Mouse (Mus musculus): ENCODE measurements around the gene Cby3.
"Not testable (repeated sequence)": the region's sequence is repeated elsewhere in the genome, so short reads cannot be mapped to it uniquely, and the experiment has no call there.

The Cby3 gene

GRCm38 (mm10) chr11:50354162-50354561, at the start of gene Cby3:
Cby3 (plus strand) TSS chr11:50354462.
- no peak for DNase-seq

- no peak for DNase-seq
Observed at GRCm38 (mm10) chr11:50312803-50313202, 41.5 kb upstream of the Cby3 start.

DNA sequence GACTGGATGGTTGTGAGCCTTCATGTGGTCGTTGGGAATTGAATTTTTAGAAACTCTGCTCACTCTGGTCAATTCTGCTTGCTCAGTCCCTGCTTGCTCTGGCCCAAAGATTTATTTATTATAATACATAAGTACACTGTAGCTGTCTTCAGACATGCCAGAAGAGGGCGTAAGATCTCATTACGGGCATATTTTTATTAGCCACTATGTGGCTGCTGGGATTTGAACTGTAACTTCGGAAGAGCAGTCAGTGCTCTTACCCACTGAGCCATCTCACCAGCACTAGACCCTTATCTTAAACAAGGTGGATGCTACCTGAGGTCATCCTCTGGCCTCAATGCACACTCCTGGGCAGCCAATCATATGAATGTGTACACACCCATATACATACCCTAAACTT, 34.9 kb upstream of the Cby3 start:
- DNase-seq, result not testable (repeated sequence)

DNA sequence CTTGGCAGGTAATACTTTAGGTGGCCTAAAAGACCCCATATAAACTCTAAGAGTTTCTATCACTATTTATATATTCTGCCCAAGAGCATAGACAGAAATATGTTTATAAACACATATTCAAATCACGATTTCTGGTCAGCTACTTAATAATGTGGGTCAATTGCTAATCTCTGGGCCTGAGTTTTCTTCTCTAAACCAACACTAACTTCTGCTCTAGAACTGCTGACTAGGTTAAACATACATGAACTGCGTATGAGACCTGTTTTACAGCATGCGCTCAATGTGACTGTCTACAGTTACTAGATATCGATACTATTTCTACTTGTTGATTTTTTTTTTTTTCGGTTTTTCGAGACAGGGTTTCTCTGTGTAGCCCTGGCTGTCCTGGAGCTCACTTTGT, 33.0 kb upstream of the Cby3 start:
- DNase-seq, result no peak

- DNase-seq, result no peak
Observed at GRCm38 (mm10) chr11:50322345-50322744, 31.9 kb upstream of the Cby3 start.

DNA sequence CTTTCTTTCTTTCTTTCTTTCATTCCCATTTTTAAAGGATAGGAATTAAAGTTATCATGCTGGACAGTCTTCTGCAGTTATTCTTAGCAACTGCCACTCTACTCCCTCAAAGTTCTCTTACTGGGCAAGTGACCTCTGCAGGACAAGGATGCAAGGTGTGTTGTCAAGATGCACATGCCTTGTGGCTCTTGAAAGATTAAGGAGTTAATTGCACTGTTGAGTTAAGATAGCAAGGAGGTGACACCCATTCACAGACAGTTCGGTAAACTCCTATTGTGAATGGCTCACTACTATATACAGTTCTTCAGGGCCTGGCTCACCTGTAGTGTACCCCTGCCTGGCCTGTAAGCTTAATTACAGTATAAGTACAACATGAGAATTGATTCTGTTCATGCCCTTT, 30.4 kb upstream of the Cby3 start:
- no peak for DNase-seq

- no peak for DNase-seq
Observed at GRCm38 (mm10) chr11:50324751-50325471, 29.4 kb upstream of the Cby3 start.

GRCm38 (mm10) chr11:50325496-50326301, 28.6 kb upstream of the Cby3 start, which contains the start of gene Canx:
Canx (minus strand) TSS chr11:50325673.
- DNase-seq, result peak; percentile 95 to 98

DNA sequence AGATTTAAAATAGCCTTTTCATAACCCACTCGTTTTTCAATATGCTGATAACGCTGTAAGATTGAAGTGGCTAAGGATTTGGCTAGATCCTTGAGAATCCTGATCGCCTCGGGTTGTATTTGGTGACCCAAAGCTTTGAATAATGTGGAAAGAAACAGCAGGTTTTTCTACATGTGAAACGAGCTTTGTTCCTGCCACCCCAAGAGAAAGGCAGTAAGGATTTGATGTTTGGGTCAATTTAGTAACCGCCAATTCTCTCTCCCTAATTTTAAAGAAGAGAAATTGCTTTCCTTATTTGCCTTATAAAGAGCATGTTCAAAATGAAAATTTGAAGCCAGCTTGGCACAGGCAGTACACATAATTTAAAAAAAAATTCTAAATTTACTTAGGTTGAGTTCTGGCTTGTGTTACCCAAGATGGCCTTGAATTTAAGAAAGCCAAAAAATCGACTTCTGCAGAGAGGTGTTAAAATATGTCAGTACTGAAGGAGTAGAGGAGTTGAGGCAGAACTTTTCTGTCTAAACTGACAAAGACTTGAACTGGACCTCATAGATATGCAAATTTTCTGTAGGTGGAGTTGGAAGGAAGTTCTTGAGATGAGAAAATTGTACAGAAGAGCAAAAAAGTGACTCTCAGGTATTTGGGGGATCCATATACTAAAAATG, 27.8 kb upstream of the Cby3 start:
- DNase-seq, result no peak

DNA sequence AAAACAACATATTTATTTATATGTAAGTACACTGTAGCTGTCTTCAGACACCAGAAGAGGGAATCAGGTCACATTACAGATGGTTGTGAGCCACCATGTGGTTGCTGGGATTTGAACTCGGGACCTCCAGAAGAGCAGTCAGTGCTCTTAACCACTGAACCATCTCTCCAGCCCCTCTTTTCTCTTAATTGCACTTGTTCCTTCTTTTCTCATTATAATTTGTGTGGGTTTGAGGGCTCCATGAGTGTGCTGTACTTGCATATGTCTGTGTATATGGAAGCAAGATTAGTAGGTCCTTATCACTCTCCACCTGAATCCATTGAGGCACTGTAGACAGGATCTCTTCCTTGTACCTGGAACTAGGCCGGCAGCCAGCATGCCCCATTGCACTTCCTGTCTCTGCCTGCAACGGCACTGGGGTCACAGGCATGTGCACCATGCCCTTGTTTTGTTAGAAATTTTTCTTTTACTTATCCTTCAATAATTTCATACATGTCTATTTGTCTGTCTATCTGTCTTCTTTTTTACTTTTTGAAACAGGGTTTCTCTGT, 26.1 kb upstream of the Cby3 start:
- DNase-seq, result no peak

DNA sequence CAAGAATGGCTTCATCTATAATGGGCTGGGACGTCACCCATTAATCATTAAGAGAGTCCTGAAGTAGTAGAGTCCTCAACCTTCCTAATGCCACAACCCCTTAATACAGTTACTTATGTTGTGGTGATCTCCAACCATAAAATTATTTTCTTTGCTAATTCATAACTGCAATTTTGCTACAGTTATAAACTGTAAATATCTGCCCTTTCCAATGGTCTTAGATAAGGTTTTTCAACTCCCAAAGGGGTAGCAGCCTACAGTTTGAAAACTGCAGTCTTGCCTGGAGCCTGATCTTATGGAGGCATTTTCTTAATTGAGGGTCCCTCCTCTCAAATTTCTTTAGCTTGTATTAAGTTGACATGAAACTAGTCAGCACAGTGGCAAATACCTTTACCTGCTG, 24.9 kb upstream of the Cby3 start:
- DNase-seq, result no peak

- DNase-seq, result no peak
Observed at GRCm38 (mm10) chr11:50333181-50333580, 21.1 kb upstream of the Cby3 start.

- DNase-seq, result no peak
Observed at GRCm38 (mm10) chr11:50336126-50336525, 18.1 kb upstream of the Cby3 start.

DNA sequence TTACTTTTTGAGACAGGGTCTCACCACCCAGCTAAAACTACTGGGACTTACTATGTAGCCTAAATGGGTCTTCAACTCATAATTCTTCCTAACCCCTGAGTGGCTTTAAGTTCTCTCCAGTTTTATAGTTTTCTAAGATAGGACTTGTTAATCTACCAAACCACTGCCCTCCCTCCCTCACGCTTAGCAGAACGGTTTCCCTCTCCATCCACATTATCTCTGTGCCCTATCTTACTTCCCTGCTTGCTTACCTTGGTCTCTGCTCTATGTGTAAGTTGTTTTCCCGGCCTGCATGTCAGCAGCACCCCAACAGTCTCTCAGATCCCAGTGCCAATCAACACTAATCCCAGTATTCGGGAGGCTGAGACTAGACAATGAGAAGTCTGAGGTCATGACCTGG, 17.4 kb upstream of the Cby3 start:
- DNase-seq, result no peak

GRCm38 (mm10) chr11:50345486-50345885, 8.8 kb upstream of the Cby3 start:
- DNase-seq, result no peak

DNA sequence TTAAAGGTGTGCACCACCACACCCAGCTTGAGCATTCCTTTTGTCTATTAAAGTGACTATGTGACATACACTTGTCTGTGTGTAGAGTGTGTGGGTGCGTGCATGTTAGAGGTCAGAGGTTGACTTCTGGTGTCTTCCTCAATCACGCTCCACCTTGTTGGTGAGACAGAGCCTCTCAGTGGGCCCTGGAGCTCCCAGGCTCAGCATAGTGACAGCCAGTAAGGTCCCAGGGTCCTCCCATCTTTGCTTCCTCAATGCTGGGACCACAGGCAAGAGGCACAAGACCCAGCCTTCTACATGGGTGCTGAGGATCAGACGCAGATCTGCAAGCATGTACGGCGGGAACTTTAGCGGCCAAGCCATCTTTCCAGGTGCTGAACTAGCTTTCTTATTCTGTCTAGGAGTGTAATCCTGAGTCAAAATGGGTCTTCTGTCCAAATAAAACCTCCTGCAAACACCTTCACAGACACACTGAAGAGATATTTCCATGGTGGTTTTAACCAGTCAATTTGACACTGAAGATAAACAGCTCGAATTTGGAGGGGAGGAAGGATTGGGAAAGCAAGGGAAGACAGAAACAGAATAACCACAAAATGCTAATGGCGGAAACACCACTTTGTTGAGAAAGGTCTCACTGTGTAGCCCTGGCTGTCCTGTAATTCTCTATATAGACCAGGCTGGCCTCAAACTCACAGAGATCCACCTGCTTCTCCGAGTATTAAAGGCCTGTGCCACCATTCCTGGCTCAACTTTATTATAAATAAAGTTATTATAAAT, 7.8 kb upstream of the Cby3 start:
- DNase-seq, result no peak

- DNase-seq, result no peak
Observed at GRCm38 (mm10) chr11:50352177-50352576, 2.1 kb upstream of the Cby3 start.

GRCm38 (mm10) chr11:50354851-50355250, 589 bp downstream of the Cby3 start:
- no peak for DNase-seq

GRCm38 (mm10) chr11:50355395-50355794, 1.1 kb downstream of the Cby3 start:
- DNase-seq, result no peak

DNA sequence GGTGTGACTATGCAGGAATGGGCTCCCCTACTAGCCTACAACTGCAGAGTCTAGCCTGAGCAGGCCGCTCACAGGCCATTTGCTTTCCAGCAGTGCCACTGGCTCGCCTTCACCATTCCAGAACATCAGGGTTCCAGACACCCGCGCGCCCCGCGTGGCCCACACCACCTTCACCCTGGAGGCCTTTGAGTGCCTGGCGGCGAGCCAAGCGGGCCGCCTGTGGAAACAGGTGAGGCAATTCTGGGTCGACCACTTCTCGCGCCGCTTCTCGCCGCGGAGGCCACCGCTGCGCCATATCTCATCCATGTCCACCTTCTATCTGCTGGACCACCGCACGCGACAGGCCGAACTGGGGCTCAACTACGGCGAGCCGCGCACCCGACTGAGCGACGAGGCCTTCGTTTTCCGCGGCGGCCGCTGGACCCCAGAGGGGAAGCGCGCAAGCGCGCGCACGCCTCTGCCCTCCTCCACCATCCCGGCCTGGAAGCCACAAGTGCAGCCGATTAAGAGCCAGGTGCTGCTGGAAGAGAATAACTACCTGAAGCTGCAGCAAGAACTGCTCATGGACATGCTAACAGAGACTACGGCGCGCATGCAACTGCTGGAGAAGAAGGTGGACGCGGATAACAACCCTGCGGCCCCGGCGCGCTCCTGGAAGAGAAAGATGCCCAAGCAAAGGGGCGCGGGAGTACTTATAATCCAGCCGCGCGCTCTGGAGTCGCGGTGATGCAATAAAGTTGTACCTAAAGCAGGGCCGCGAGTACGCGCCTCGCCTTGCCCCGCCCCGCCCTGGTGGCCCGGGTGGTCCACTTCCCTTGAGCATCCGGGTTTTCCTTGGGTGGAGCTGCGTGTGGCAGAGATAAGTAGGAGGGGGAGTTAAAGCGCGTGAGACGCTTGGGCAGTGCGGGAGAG, 4.9 kb downstream of the Cby3 start:
- peak in 1 of 2 experiments; percentile 17 for DNase-seq

- DNase-seq, result not testable (repeated sequence)
Observed at GRCm38 (mm10) chr11:50361282-50361681, 7.0 kb downstream of the Cby3 start.

Measured in thymus, adult 18-20 months (tissue).